Mouse (Mus musculus) midbrain, postnatal 0 days (tissue): ENCODE data around the gene Tnpo3. TPM values are rescaled to one million over a fixed set of nuclear protein-coding genes. Genes with fewer than 3 reads are reported as not detected.

Source experiments
- ATAC-seq: fragments of 200-750 bp; cut with Nextera tagmentation; 2 replicates; pipeline ENCODE4 v1.8.0; 2017; ENCODE audit warnings: moderate number of reproducible peaks, mild to moderate bottlenecking, moderate TSS enrichment, moderate library complexity; ENCODE audit not compliant: low FRiP score
- DNase-seq: peaks from one replicate; pipeline ENCODE4 v3.0.0-alpha.2; 2015; ENCODE audit warnings: low spot score
- H3K27ac ChIP-seq: fragments of 300-500 bp; sonication (generic); 2 replicates; pipeline ENCODE4 v1.5.1; 2014; ENCODE audit warnings: low read depth, mild to moderate bottlenecking, low read length, mixed read lengths
- H3K27me3 ChIP-seq: fragments of 300-500 bp; sonication (generic); 2 replicates; pipeline ENCODE4 v1.6.1; 2014; ENCODE audit warnings: low read length, control low read depth, mixed read lengths; ENCODE audit not compliant: insufficient read depth
- H3K36me3 ChIP-seq: fragments of 300-500 bp; sonication (generic); 2 replicates; pipeline ENCODE4 v1.6.1; 2014; ENCODE audit warnings: low read length, control low read depth, mixed read lengths; ENCODE audit not compliant: insufficient read depth
- H3K4me1 ChIP-seq: fragments of 300-500 bp; sonication (generic); 2 replicates; pipeline ENCODE4 v1.6.1; 2014; ENCODE audit warnings: mild to moderate bottlenecking, control low read depth, antibody characterized with exemption, low read length, mixed read lengths; ENCODE audit not compliant: insufficient read depth
- H3K4me2 ChIP-seq: fragments of 300-500 bp; sonication (generic); 2 replicates; pipeline ENCODE4 v1.6.1; 2014; ENCODE audit warnings: low read depth, mild to moderate bottlenecking, low read length, mixed read lengths; ENCODE audit not compliant: poor library complexity, severe bottlenecking
- H3K4me3 ChIP-seq: fragments of 300-500 bp; sonication (generic); 2 replicates; pipeline ENCODE4 v1.5.1; 2014; ENCODE audit warnings: low read depth, mild to moderate bottlenecking, low read length, moderate library complexity
- H3K9ac ChIP-seq: fragments of 300-500 bp; sonication (generic); replicated peaks from 2 replicates; pipeline ENCODE4 v1.6.1; 2014; ENCODE audit warnings: mild to moderate bottlenecking, low read length, moderate library complexity, mixed read lengths; ENCODE audit not compliant: poor library complexity, severe bottlenecking
- H3K9me3 ChIP-seq: fragments of 300-500 bp; sonication (generic); 2 replicates; pipeline ENCODE4 v1.6.1; 2016; ENCODE audit warnings: low read length, control low read depth
- CTCF ChIP-seq: IDR thresholded peaks from 2 replicates; pipeline ENCODE4 v1.5.1; 2016; ENCODE audit warnings: antibody characterized with exemption, mild to moderate bottlenecking
- WGBS: fragments of 180-500 bp; shearing (Covaris S2); extraction: QIAGEN DNeasy Blood & Tissue Kit; methylation state at CpG from one replicate; pipeline ENCODE4 v1.1.7; 2014; 5-methylcytosine and 5-hydroxymethylcytosine counted together
- polyA plus RNA-seq: library from polyadenylated mRNA; unstranded; fragments of >200 nt; fragmentation: Nextera tagmentation; extraction: Ambion mirVana; gene quantifications from 2 replicates; pipeline ENCODE4 v1.2.1, GENCODE M21; 2015
- total RNA-seq: library from RNA; depleted of rRNA; stranded (reverse); fragments of >200 nt; gene quantifications from 2 replicates; pipeline ENCODE4 v1.2.3, GENCODE M21; 2014

Gene Tnpo3
- total and polyA plus RNA-seq, 2 experiments from 2014 or later, result 57.9 to 72.6 TPM

DNA sequence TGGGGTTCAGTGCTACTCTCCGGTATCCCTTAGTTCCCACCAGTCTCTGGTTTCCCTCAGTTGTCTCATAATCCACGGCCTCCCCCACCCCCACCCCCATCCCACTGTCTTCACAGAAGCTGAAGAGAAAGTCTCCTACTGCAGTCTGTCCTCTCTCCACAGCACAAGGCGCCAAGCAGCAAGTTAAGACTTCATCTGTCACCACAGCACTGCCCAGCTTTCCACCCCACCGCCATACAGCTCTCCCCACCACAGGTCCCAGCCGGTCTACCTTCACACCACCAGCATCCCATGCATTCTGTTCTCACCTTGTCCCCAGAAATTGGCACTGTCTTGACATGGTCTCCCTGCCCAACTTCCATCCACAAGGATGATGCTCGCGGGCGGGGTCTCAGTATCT, 102.9 kb downstream of the Tnpo3 start:
- no peak for TF ChIP-seq CTCF
- H3K27me3 ChIP-seq, result peaks cover 19% of the 10 kb centered on the region; the same call in 1 of the 2 replicates
- H3K4me2 ChIP-seq, result peak overlapping the region; percentile 62
- H3K4me3 ChIP-seq, result peak overlapping the region; percentile 47
- H3K36me3 ChIP-seq, result no peaks in the 10 kb centered on the region
- no peak overlapping the region for H3K27ac ChIP-seq
- DNase-seq, result no peak
- H3K4me1 ChIP-seq, result no peaks in the 10 kb centered on the region
- 20% methylated on average over 8 of the region's 8 CpGs for WGBS
- ATAC-seq, result 0 out of 2 replicates have a peak, but pooled peaks have one; percentile 36
- H3K9ac ChIP-seq, result no peak overlapping the region
- no peaks in the 10 kb centered on the region for H3K9me3 ChIP-seq

- no peak for ATAC-seq
- Histone ChIP-seq H3K27ac (no peak overlapping the region), H3K9ac (no peak overlapping the region), H3K4me1 (no peaks in the 10 kb centered on the region), H3K9me3 (no peaks in the 10 kb centered on the region), H3K36me3 (no peaks in the 10 kb centered on the region), H3K4me2 (no peak overlapping the region), H3K4me3 (no peak overlapping the region), H3K27me3 (peaks cover 19% of the 10 kb centered on the region; the same call in 1 of the 2 replicates)
- DNase-seq, result no peak
- 0 out of 2 replicates have a peak, but pooled peaks have one; percentile 11 for TF ChIP-seq CTCF
- WGBS, result 83% methylated on average over 5 of the region's 5 CpGs
These were observed 104.2 kb downstream of the Tnpo3 start for GRCm38 (mm10) chr6:29505493-29505892.

- TF ChIP-seq CTCF, result peak; percentile 56
- peaks cover 9% of the 10 kb centered on the region; the same call in 1 of the 2 replicates for H3K4me1 ChIP-seq
- no peak overlapping the region for H3K4me3 ChIP-seq
- H3K27ac ChIP-seq, result no peak overlapping the region
- H3K27me3 ChIP-seq, result peaks cover 16% of the 10 kb centered on the region
- ATAC-seq (no peak), DNase-seq (no peak)
- no peak overlapping the region for H3K4me2 ChIP-seq
- H3K9ac ChIP-seq, result no peak overlapping the region
- H3K36me3 ChIP-seq, result no peaks in the 10 kb centered on the region
- WGBS, result 93% methylated on average over 1 of the region's 1 CpGs
- no peaks in the 10 kb centered on the region for H3K9me3 ChIP-seq
These were observed 108.1 kb downstream of the Tnpo3 start for GRCm38 (mm10) chr6:29501599-29501998.

GRCm38 (mm10) chr6:29500810-29501209, 108.9 kb downstream of the Tnpo3 start:
- no peak for TF ChIP-seq CTCF
- H3K27me3 ChIP-seq, result peaks cover 18% of the 10 kb centered on the region
- H3K9ac ChIP-seq, result no peak overlapping the region
- H3K36me3 ChIP-seq, result no peaks in the 10 kb centered on the region
- H3K27ac ChIP-seq, result no peak overlapping the region
- no peak overlapping the region for H3K4me2 ChIP-seq
- peaks cover 9% of the 10 kb centered on the region; the same call in 1 of the 2 replicates for H3K4me1 ChIP-seq
- no peaks in the 10 kb centered on the region for H3K9me3 ChIP-seq
- H3K4me3 ChIP-seq, result no peak overlapping the region
- ATAC-seq, result no peak
- DNase-seq, result no peak
- WGBS, result 90% methylated on average over 6 of the region's 6 CpGs

GRCm38 (mm10) chr6:29500177-29500576, 109.5 kb downstream of the Tnpo3 start:
- Histone ChIP-seq H3K9ac (no peak overlapping the region), H3K4me2 (no peak overlapping the region), H3K36me3 (no peaks in the 10 kb centered on the region), H3K9me3 (no peaks in the 10 kb centered on the region), H3K27ac (no peak overlapping the region), H3K27me3 (peaks cover 17% of the 10 kb centered on the region), H3K4me3 (no peak overlapping the region), H3K4me1 (peaks cover 9% of the 10 kb centered on the region; the same call in 1 of the 2 replicates)
- ATAC-seq (no peak), DNase-seq (no peak)
- no peak for TF ChIP-seq CTCF
- 93% methylated on average over 7 of the region's 7 CpGs for WGBS

GRCm38 (mm10) chr6:29497791-29498190, 111.9 kb downstream of the Tnpo3 start:
- no peaks in the 10 kb centered on the region for H3K36me3 ChIP-seq
- no peak overlapping the region for H3K27ac ChIP-seq
- no peak overlapping the region for H3K9ac ChIP-seq
- H3K4me1 ChIP-seq, result peaks cover 9% of the 10 kb centered on the region; the same call in 1 of the 2 replicates
- TF ChIP-seq CTCF, result no peak
- 49% methylated on average over 2 of the region's 2 CpGs for WGBS
- no peak overlapping the region for H3K4me3 ChIP-seq
- peak; percentile 50 for DNase-seq
- peaks cover 17% of the 10 kb centered on the region for H3K27me3 ChIP-seq
- H3K9me3 ChIP-seq, result no peaks in the 10 kb centered on the region
- peak; percentile 27; the same call in 1 of the 2 replicates for ATAC-seq
- no peak overlapping the region for H3K4me2 ChIP-seq
